Mouse (Mus musculus) hindbrain, embryonic 13.5 days (tissue): ENCODE measurements around the gene 6820408C15Rik. TPM values are rescaled to one million over a fixed set of nuclear protein-coding genes. Genes with fewer than 3 reads are reported as not detected.

Experiments
- ATAC-seq: fragments of 200-750 bp; cut with Nextera tagmentation; 2 replicates; pipeline ENCODE4 v1.8.0; 2017; ENCODE audit warnings: moderate TSS enrichment; ENCODE audit not compliant: low FRiP score
- H3K27ac ChIP-seq: fragments of 300-500 bp; sonication (generic); 2 replicates; pipeline ENCODE4 v1.5.1; 2015; ENCODE audit warnings: inconsistent platforms, mild to moderate bottlenecking, moderate library complexity
- H3K27me3 ChIP-seq: fragments of 300-500 bp; sonication (generic); 2 replicates; pipeline ENCODE4 v1.6.1; 2015; ENCODE audit warnings: mild to moderate bottlenecking, inconsistent platforms
- H3K36me3 ChIP-seq: fragments of 300-500 bp; sonication (generic); 2 replicates; pipeline ENCODE4 v1.6.1; 2015; ENCODE audit warnings: mild to moderate bottlenecking, inconsistent platforms
- H3K4me1 ChIP-seq: fragments of 300-500 bp; sonication (generic); replicated peaks from 2 replicates; pipeline ENCODE4 v1.6.1; 2015; ENCODE audit warnings: inconsistent platforms
- H3K4me2 ChIP-seq: fragments of 300-500 bp; sonication (generic); 2 replicates; pipeline ENCODE4 v1.6.1; 2015; ENCODE audit warnings: inconsistent platforms, mild to moderate bottlenecking, moderate library complexity
- H3K4me3 ChIP-seq: fragments of 300-500 bp; sonication (generic); 2 replicates; pipeline ENCODE4 v1.5.1; 2015; ENCODE audit warnings: mild to moderate bottlenecking, inconsistent platforms
- H3K9ac ChIP-seq: fragments of 300-500 bp; sonication (generic); 2 replicates; pipeline ENCODE4 v1.6.1; 2015; ENCODE audit warnings: mild to moderate bottlenecking, inconsistent platforms
- H3K9me3 ChIP-seq: fragments of 300-500 bp; sonication (generic); 2 replicates; pipeline ENCODE4 v1.6.1; 2016; ENCODE audit warnings: inconsistent platforms
- WGBS: fragments of 180-500 bp; shearing (Covaris S2); methylation state at CpG from one replicate; pipeline ENCODE4 v1.1.7; 2015; 5-methylcytosine and 5-hydroxymethylcytosine counted together
- polyA plus RNA-seq: library from polyadenylated mRNA; unstranded; fragments of >200 nt; fragmentation: Nextera tagmentation; extraction: Ambion mirVana; gene quantifications from 2 replicates; pipeline ENCODE4 v1.2.1, GENCODE M21; 2015

Gene 6820408C15Rik
- polyA plus RNA-seq, 1 experiment from 2014 or later: 3.9 TPM

DNA sequence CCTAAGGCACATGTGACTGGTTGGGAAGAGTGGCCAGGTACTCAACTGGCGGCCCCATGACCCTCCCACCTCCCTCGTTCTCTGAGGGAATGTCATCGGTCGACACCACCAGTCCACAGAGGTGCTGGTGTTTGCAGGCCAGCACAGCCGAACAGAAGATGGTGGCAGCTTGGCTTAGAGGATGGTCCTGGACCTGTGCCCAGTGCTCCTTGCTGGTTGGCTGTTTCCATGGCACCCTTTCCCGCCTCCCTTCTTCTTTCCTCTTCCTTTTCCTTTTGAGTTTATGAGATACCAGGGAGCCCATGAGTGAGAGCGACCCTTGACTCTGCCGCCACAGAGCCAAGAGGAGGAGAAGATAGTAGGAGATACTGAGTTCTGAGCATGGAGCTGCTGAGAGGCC, 27.9 kb downstream of the 6820408C15Rik start:
- no peak overlapping the region for H3K27ac ChIP-seq
- no peaks in the 10 kb centered on the region for H3K36me3 ChIP-seq
- no peak overlapping the region for H3K4me2 ChIP-seq
- H3K9ac ChIP-seq: no peak overlapping the region
- no peak for ATAC-seq
- no peaks in the 10 kb centered on the region for H3K9me3 ChIP-seq
- no peak overlapping the region for H3K4me3 ChIP-seq
- no peaks in the 10 kb centered on the region; the same call in 1 of the 2 replicates for H3K4me1 ChIP-seq
- WGBS: 88% methylated on average over 8 of the region's 8 CpGs
- no peaks in the 10 kb centered on the region for H3K27me3 ChIP-seq

DNA sequence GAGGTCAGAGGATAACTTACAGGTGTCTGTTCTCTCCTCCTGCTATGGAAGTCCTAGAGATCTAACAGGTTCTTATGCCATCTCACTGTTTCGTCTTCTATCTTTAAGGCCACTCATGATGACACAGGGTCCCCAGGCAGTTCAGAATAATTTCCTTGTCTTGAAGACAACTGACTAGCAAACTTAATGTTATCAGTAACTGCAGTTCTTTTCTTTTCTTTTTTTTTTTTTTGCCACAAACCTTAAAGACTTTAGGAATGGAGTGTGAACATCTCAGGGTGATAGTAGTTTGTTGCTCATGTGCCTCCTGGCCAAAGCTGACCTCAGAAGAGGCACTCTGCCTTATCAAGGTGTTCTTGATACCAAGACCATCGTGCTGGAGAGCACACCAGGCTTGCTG, 31.3 kb downstream of the 6820408C15Rik start:
- no peaks in the 10 kb centered on the region; the same call in 1 of the 2 replicates for H3K4me1 ChIP-seq
- H3K36me3 ChIP-seq: no peaks in the 10 kb centered on the region
- no peak overlapping the region for H3K9ac ChIP-seq
- no peaks in the 10 kb centered on the region for H3K27me3 ChIP-seq
- no peak overlapping the region for H3K4me3 ChIP-seq
- H3K4me2 ChIP-seq: no peak overlapping the region
- no peak for ATAC-seq
- H3K9me3 ChIP-seq: no peaks in the 10 kb centered on the region
- WGBS: 73% methylated on average over 2 of the region's 2 CpGs
- H3K27ac ChIP-seq: no peak overlapping the region

DNA sequence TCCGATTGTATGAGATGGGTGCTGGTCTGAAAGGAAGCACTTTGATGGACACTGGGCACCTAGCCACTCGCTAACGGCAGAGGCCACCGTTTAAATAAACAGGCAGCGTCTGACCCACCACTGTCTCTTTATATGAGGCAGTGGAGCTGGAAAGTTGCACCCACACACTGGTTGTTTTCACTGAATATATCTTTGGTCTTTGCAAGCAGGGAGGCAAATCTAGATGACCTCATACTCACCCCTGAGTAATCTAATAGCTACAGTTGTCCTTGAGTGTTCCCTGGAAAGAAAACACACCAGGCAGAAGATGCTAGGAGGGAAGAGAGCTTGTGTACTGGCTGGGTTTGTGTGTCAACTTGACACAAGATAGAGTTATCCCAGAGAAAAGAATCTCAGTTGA, 32.1 kb downstream of the 6820408C15Rik start:
- WGBS: 65% methylated on average over 5 of the region's 5 CpGs
- no peaks in the 10 kb centered on the region for H3K36me3 ChIP-seq
- no peaks in the 10 kb centered on the region; the same call in 1 of the 2 replicates for H3K4me1 ChIP-seq
- no peak overlapping the region for H3K4me2 ChIP-seq
- no peak overlapping the region for H3K9ac ChIP-seq
- no peaks in the 10 kb centered on the region for H3K9me3 ChIP-seq
- ATAC-seq: no peak
- H3K27ac ChIP-seq: no peak overlapping the region
- no peak overlapping the region for H3K4me3 ChIP-seq
- no peaks in the 10 kb centered on the region for H3K27me3 ChIP-seq

DNA sequence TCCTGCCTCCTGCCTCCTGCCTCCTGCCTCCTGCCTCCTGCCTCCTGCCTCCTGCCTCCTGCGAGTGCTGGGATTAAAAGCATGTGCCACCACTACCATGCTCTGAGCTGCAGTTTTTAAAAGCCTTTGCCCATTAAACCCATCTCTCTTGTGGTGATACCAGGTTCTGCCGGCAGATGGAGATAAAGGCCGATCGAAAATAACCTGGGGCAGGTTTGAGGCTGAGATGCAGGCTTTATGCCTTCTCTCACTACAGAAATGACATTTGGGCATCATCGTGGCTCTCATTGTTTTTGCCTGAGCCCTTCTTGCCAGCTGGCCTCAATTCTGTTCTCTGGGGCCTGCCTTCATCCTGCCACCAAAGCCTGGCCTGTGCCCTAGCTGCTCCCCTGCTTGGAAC, 34.9 kb downstream of the 6820408C15Rik start:
- no peaks in the 10 kb centered on the region for H3K36me3 ChIP-seq
- H3K9me3 ChIP-seq: no peaks in the 10 kb centered on the region
- 3% methylated on average over 5 of the region's 5 CpGs for WGBS
- no peaks in the 10 kb centered on the region for H3K4me1 ChIP-seq
- no peak overlapping the region for H3K4me2 ChIP-seq
- H3K4me3 ChIP-seq: no peak overlapping the region
- no peaks in the 10 kb centered on the region for H3K27me3 ChIP-seq
- no peak overlapping the region for H3K27ac ChIP-seq
- no peak overlapping the region for H3K9ac ChIP-seq
- ATAC-seq: no peak

DNA sequence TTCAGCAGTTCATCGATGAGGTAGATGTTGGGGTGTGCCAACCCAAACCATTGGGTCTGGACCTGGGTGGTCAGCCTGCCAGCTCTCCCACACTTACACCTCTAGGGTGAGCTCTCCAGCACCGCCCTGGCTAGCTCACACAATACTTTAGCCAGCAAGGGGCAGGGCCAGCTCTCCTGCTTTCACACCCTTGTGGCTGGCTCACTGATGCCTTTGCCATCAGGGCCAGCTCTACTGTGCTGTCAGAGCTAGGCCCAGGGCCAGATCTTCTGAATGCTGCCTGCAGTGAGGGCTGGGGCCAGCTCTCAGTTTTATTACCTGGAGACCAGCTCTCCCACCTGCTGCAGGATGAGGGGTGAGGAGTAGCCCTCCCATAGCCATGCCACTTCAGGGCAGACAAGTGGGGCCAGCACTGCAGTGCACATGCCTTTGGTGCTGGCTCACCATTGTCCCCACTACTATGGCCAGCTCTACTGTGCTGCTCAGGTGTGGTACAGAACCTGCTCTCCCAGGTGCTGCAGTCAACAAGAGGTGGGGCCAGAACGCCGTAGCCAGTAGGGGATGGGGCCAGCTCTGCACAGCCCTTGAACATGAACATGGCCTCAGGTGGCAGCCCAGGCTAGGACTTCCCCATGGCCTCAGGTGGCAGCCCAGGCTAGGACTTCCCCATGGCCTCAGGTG, 36.9 kb downstream of the 6820408C15Rik start:
- no peaks in the 10 kb centered on the region for H3K27me3 ChIP-seq
- no peak overlapping the region for H3K9ac ChIP-seq
- 74% methylated on average over 4 of the region's 4 CpGs for WGBS
- no peak overlapping the region for H3K4me2 ChIP-seq
- H3K9me3 ChIP-seq: no peaks in the 10 kb centered on the region
- ATAC-seq: no peak; the same call in 1 of the 2 replicates
- H3K4me3 ChIP-seq: no peak overlapping the region
- no peaks in the 10 kb centered on the region for H3K36me3 ChIP-seq
- H3K4me1 ChIP-seq: no peaks in the 10 kb centered on the region
- H3K27ac ChIP-seq: no peak overlapping the region

DNA sequence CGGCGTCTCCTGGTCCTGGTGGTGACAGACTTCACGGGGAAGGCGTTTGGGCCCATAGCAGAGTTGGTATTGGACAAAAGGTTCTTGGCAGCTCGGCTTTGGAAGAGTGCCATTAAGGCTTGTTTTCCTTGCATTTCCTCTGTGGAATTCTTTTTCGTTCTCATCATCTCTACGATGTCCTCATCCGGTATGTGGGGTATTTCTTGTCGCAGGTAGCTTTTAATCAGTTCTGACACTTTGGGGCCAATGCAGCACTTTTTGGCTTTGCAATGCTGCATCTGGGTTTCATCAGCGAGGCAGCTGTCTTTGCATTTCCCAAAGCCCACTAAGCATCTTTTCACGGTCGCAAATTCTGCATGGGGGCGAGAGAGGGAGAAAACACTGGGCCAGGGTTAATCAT, 43.9 kb downstream of the 6820408C15Rik start:
- ATAC-seq: no peak
- WGBS: 67% methylated on average over 13 of the region's 13 CpGs
- no peak overlapping the region for H3K27ac ChIP-seq

DNA sequence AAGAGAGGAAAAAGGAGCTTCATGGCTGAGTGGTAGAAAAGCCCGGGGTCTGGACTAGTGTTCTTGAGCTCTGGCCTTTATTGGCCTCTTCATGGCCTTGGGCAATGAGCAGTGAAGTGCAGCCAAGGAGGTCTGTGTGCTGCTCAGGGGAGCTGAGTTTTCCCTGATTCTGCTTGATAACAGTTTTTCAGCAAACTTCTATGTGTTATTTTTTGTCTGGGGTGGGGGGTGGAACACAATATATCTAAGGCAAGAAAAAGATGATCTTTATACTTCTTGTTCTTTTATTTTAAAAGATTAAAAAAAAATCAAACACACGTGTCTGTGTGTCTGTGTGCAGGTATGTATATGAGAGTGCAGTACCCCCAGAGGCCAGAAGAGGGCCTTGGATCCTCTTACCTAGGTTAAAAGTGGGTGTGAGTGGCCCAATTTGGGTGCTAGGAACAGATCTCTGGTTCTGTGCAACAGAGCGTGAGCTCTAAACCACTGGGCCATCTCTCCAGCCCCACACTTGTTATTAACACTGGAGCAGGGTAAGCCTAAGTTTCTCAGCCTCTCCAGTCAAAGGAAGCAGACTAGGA, 49.3 kb downstream of the 6820408C15Rik start, which contains the start of gene Defb23:
Gene Defb23 (minus strand): TSS at position 51 of the 581 bp plus-strand sequence.
- 94% methylated on average over 3 of the region's 3 CpGs for WGBS
- H3K4me2 ChIP-seq: no peak within 1 kb of the TSS
- no peak within 1 kb of the TSS for H3K27ac ChIP-seq
- no peak within 1 kb of the TSS for H3K4me3 ChIP-seq
- no peak for ATAC-seq
- no peaks in the 10 kb centered on the region for H3K9me3 ChIP-seq
- no peaks in the 10 kb centered on the region for H3K4me1 ChIP-seq
- no peaks in the 10 kb centered on the region for H3K27me3 ChIP-seq
- no peaks in the 10 kb centered on the region for H3K36me3 ChIP-seq
- no peak within 1 kb of the TSS for H3K9ac ChIP-seq

More for the DNA sequence above, 43.9 kb downstream of the 6820408C15Rik start:
- Histone ChIP-seq H3K9me3 (no peaks in the 10 kb centered on the region), H3K4me1 (no peaks in the 10 kb centered on the region), H3K9ac (no peak overlapping the region), H3K27me3 (no peaks in the 10 kb centered on the region; the same call in 1 of the 2 replicates), H3K4me2 (no peak overlapping the region), H3K4me3 (no peak overlapping the region), H3K36me3 (no peaks in the 10 kb centered on the region)

DNA sequence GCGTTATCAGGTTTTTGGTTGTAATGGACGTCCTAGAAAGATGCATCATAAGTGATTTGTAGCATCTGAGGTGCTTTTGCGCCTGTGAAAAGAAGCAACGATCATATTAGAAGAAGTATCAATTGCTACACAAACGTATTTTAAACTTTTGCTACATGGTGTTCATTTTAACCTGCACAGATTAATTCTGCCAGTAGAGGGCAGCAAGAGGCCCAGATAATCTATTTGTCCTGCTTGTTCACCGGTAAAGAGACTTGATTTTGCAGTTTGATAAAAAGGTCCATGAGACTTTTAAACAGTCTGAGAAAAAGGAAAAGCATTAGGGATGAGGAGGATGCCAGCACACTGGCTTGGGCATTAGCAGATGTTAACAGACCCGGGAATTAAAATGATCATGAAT, 55.6 kb downstream of the 6820408C15Rik start:
- 33% methylated on average over 7 of the region's 7 CpGs for WGBS
- Histone ChIP-seq H3K36me3 (no peaks in the 10 kb centered on the region), H3K27ac (no peak overlapping the region), H3K4me2 (no peak overlapping the region), H3K9me3 (no peaks in the 10 kb centered on the region), H3K9ac (no peak overlapping the region), H3K4me3 (no peak overlapping the region), H3K4me1 (no peaks in the 10 kb centered on the region), H3K27me3 (0 out of 2 replicates have a peak, but pooled peaks cover 3% of the 10 kb centered on the region)
- no peak for ATAC-seq

DNA sequence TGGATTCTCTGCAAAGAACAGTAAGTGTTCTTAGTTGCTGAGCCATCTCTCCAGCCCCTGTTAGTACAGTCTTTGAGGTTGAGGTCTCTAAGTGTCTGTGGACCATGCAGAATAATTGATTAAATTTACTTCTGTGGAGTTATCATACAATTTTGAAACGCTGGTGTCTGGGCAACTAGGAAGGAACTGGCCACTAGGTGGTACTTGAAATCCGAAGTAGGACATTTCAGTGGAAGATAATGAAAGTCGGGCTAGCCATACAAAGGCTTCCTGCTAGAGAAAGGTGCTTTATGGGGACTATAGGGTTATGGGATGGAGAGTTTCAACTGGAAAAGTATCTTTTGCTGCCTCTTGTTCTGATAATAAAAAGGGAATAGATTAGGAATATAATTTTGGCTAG, 57.0 kb downstream of the 6820408C15Rik start:
- Histone ChIP-seq H3K4me2 (no peak overlapping the region), H3K36me3 (no peaks in the 10 kb centered on the region), H3K4me1 (no peaks in the 10 kb centered on the region), H3K9me3 (no peaks in the 10 kb centered on the region), H3K4me3 (no peak overlapping the region), H3K9ac (no peak overlapping the region), H3K27me3 (0 out of 2 replicates have a peak, but pooled peaks cover 3% of the 10 kb centered on the region), H3K27ac (no peak overlapping the region)
- no peak for ATAC-seq
- 28% methylated on average over 3 of the region's 3 CpGs for WGBS

DNA sequence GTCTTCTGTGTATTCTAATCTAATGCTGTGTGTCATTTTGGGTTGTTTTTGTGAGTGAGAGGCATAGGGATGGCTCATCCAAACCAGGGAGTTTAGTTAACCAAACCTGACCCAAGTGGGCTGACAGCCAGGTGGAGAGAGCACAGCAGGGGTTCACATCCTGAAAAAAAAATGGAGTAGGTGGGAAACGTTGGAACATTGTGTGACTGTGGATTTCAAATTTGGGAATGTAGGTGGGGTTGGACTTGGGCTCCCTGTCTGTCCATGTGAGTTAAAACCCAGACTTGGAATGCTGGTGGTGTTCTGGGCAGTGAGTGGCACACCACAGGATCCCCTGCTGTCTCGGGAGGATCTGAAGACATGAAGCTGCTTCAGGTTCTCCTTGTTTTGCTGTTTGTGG, 61.4 kb downstream of the 6820408C15Rik start, which contains the start of gene Defb20:
Gene Defb20 (plus strand): TSS at position 301 of the 400 bp plus-strand sequence.
- no peak for ATAC-seq
- no peaks in the 10 kb centered on the region for H3K27me3 ChIP-seq

DNA sequence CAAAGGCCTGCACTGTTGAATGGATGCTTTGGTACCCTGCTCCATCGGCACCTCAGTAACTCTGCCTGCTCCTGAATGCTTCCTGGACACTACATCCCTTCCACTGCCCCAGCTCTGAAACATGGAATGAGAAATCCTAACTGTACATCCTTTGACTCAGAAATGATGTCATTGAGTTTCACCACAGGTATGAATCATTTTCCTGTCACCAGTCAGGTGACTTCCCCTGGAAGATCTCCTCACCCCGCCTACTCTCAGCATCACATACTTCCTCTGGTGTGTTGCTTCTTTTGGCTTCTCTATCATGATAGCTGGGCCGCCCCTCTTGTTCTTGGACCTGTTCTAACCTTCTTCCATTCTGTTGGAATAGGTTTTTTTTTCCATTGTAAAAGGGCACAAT, 65.5 kb downstream of the 6820408C15Rik start:
- 85% methylated on average over 3 of the region's 3 CpGs for WGBS
- H3K4me1 ChIP-seq: no peaks in the 10 kb centered on the region
- no peaks in the 10 kb centered on the region for H3K27me3 ChIP-seq

More for the DNA sequence above, 61.4 kb downstream of the 6820408C15Rik start, which contains the start of gene Defb20:
- H3K9me3 ChIP-seq: no peaks in the 10 kb centered on the region
- no peak within 1 kb of the TSS for H3K9ac ChIP-seq
- H3K4me2 ChIP-seq: no peak within 1 kb of the TSS
- no peak within 1 kb of the TSS for H3K4me3 ChIP-seq
- H3K36me3 ChIP-seq: no peaks in the 10 kb centered on the region
- H3K27ac ChIP-seq: no peak within 1 kb of the TSS
- WGBS: 71% methylated on average over 2 of the region's 2 CpGs
- H3K4me1 ChIP-seq: no peaks in the 10 kb centered on the region

DNA sequence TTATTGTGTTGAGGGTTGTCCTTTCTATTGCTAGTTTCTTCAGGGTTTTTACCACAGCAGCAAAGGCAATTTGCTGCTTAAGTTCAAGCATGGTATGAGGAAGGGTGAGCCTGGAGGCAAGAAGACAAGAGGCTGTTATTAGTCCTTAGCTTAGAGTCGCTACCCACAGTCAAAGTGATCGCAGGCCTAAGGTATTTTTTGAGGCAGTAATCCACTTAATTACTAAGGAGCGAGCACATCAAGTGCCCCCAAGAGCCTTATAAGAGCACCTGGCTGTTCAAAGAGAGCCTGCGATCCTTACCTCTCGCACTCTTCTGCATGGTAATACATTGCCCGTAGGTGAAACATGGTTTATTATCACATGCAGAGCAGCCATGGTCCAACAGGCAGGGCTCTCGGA, 66.3 kb downstream of the 6820408C15Rik start:
- WGBS: 88% methylated on average over 7 of the region's 7 CpGs
- no peak overlapping the region for H3K4me2 ChIP-seq
- no peaks in the 10 kb centered on the region for H3K36me3 ChIP-seq
- no peak overlapping the region for H3K4me3 ChIP-seq
- H3K9ac ChIP-seq: no peak overlapping the region
- H3K9me3 ChIP-seq: no peaks in the 10 kb centered on the region
- H3K4me1 ChIP-seq: no peaks in the 10 kb centered on the region
- H3K27ac ChIP-seq: no peak overlapping the region
- H3K27me3 ChIP-seq: no peaks in the 10 kb centered on the region
- no peak for ATAC-seq

More for the DNA sequence above, 65.5 kb downstream of the 6820408C15Rik start:
- ATAC-seq: no peak
- H3K9ac ChIP-seq: no peak overlapping the region
- no peaks in the 10 kb centered on the region for H3K36me3 ChIP-seq
- no peak overlapping the region for H3K4me2 ChIP-seq
- no peak overlapping the region for H3K27ac ChIP-seq
- H3K4me3 ChIP-seq: no peak overlapping the region
- no peaks in the 10 kb centered on the region for H3K9me3 ChIP-seq

DNA sequence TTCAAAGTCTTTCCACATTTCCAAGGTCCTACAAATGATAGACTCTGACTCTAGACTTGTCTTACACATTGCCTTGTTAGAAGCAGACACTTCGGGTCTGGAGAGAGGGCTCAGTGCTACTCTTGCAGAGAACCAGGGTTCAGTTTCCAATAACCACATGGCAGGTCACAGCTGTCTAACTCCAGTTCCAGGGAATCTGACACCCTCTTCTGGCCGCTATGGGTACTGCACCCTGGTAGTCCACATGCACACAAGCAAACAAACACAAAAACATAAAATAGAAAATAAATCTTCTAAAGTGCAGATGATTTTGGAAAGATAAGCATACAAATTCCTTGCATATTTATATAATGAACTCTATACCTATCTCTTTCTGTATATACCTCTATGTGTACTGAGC, 71.6 kb downstream of the 6820408C15Rik start:
- no peak for ATAC-seq
- Histone ChIP-seq H3K27ac (no peak overlapping the region), H3K9me3 (no peaks in the 10 kb centered on the region), H3K4me2 (no peak overlapping the region), H3K27me3 (no peaks in the 10 kb centered on the region), H3K4me1 (no peaks in the 10 kb centered on the region), H3K36me3 (no peaks in the 10 kb centered on the region), H3K9ac (no peak overlapping the region), H3K4me3 (no peak overlapping the region)
- 77% methylated on average over 2 of the region's 2 CpGs for WGBS
